Mouse (Mus musculus): ENCODE measurements around the gene Dhx33. TPM values are rescaled to one million over a fixed set of nuclear protein-coding genes. Genes with fewer than 3 reads are reported as not detected.

Dhx33 gene
- polyA plus RNA-seq, 1 experiment, result 16.1 TPM

GRCm38 (mm10) chr11:70982030-70982429, 22.2 kb downstream of the Dhx33 start:
- peak overlapping the region; percentile 55 for H3K4me3 ChIP-seq (ENCODE audit: control insufficient read depth, low read depth, low read length)
- TF ChIP-seq POLR2A (IDR thresholded peaks at IDR 0.05; ENCODE audit: control insufficient read depth, low read depth, low read length) (no peak), CTCF (IDR thresholded peaks at IDR 0.05; ENCODE audit: control insufficient read depth, insufficient read depth, insufficient replicate concordance, low read depth, low read length) (no peak)
- no peaks in the 10 kb centered on the region for H3K27me3 ChIP-seq (ENCODE audit: control insufficient read depth, insufficient read depth, low read length)
- peaks cover 2% of the 10 kb centered on the region; the same call in 1 of the 2 replicates for H3K36me3 ChIP-seq (ENCODE audit: control insufficient read depth, insufficient read depth, low read length)
- peaks cover 7% of the 10 kb centered on the region for H3K4me1 ChIP-seq (ENCODE audit: control insufficient read depth, insufficient read depth, low read length)
- no peak overlapping the region for H3K27ac ChIP-seq (ENCODE audit: control insufficient read depth, insufficient read depth, low read depth, low read length)

DNA sequence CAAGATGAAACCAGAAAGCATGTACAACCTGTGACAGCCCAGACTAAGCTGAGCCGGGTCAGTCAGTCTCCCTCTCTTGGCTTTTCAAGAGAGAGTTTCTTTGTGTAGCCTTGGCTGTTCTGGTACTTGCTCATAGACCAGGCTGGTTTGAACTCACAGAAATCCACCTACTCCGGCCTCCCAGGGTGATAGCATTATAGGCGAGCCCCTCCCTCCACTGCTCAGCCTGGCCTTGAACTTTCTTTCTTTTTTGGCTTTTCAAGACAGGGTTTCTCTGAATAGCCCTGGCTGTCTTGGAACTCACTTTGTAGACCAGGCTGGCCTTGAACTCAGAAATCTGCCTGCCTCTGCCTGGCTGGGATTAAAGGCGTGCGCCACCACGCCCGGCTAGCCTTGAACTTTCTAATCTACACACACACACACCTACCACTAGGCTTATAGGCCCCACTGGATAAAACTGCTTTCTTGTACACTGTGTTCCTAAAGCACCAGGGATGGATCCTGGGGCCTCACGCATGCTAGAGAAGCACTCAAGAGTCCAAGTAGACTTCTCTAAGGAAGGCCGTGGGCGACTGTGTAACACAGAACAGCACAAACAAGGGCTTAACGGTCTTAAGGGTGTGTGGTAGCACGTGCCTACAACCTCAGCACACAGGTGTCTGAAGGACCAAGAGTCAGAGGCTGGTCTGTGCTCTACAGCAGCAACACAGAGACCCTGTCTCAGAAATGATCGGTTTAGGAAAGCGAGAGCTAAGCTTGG, 23.3 kb downstream of the Dhx33 start:
- H3K4me3 ChIP-seq (ENCODE audit: control insufficient read depth, low read depth, low read length), result no peak overlapping the region
- H3K27me3 ChIP-seq (ENCODE audit: control insufficient read depth, insufficient read depth, low read length), result no peaks in the 10 kb centered on the region
- TF ChIP-seq CTCF (IDR thresholded peaks at IDR 0.05; ENCODE audit: control insufficient read depth, insufficient read depth, insufficient replicate concordance, low read depth, low read length) (no peak), POLR2A (IDR thresholded peaks at IDR 0.05; ENCODE audit: control insufficient read depth, low read depth, low read length) (no peak)
- H3K4me1 ChIP-seq (ENCODE audit: control insufficient read depth, insufficient read depth, low read length), result peaks cover 7% of the 10 kb centered on the region
- no peak overlapping the region for H3K27ac ChIP-seq (ENCODE audit: control insufficient read depth, insufficient read depth, low read depth, low read length)
- H3K36me3 ChIP-seq (ENCODE audit: control insufficient read depth, insufficient read depth, low read length), result peaks cover 2% of the 10 kb centered on the region; the same call in 1 of the 2 replicates

- Histone ChIP-seq H3K4me1 (ENCODE audit: control insufficient read depth, insufficient read depth, low read length) (peaks cover 7% of the 10 kb centered on the region), H3K27me3 (ENCODE audit: control insufficient read depth, insufficient read depth, low read length) (no peaks in the 10 kb centered on the region), H3K4me3 (ENCODE audit: control insufficient read depth, low read depth, low read length) (no peak overlapping the region), H3K36me3 (ENCODE audit: control insufficient read depth, insufficient read depth, low read length) (peaks cover 2% of the 10 kb centered on the region; the same call in 1 of the 2 replicates), H3K27ac (ENCODE audit: control insufficient read depth, insufficient read depth, low read depth, low read length) (no peak overlapping the region)
- TF ChIP-seq POLR2A (IDR thresholded peaks at IDR 0.05; ENCODE audit: control insufficient read depth, low read depth, low read length) (no peak), CTCF (IDR thresholded peaks at IDR 0.05; ENCODE audit: control insufficient read depth, insufficient read depth, insufficient replicate concordance, low read depth, low read length) (no peak)
Observed at GRCm38 (mm10) chr11:70980232-70980631, 24.0 kb downstream of the Dhx33 start.

GRCm38 (mm10) chr11:70977293-70977692, 26.9 kb downstream of the Dhx33 start:
- peaks cover 5% of the 10 kb centered on the region for H3K4me1 ChIP-seq (ENCODE audit: control insufficient read depth, insufficient read depth, low read length)
- no peak overlapping the region for H3K27ac ChIP-seq (ENCODE audit: control insufficient read depth, insufficient read depth, low read depth, low read length)
- no peaks in the 10 kb centered on the region for H3K27me3 ChIP-seq (ENCODE audit: control insufficient read depth, insufficient read depth, low read length)
- H3K4me3 ChIP-seq (ENCODE audit: control insufficient read depth, low read depth, low read length), result no peak overlapping the region
- H3K36me3 ChIP-seq (ENCODE audit: control insufficient read depth, insufficient read depth, low read length), result peaks cover 2% of the 10 kb centered on the region; the same call in 1 of the 2 replicates
- TF ChIP-seq POLR2A (IDR thresholded peaks at IDR 0.05; ENCODE audit: control insufficient read depth, low read depth, low read length), result no peak
- no peak for TF ChIP-seq CTCF (IDR thresholded peaks at IDR 0.05; ENCODE audit: control insufficient read depth, insufficient read depth, insufficient replicate concordance, low read depth, low read length)

- no peak overlapping the region for H3K27ac ChIP-seq (ENCODE audit: control insufficient read depth, insufficient read depth, low read depth, low read length)
- no peak overlapping the region for H3K4me3 ChIP-seq (ENCODE audit: control insufficient read depth, low read depth, low read length)
- no peaks in the 10 kb centered on the region for H3K27me3 ChIP-seq (ENCODE audit: control insufficient read depth, insufficient read depth, low read length)
- H3K36me3 ChIP-seq (ENCODE audit: control insufficient read depth, insufficient read depth, low read length), result peaks cover 2% of the 10 kb centered on the region; the same call in 1 of the 2 replicates
- no peaks in the 10 kb centered on the region; the same call in none of the 2 replicates for H3K4me1 ChIP-seq (ENCODE audit: control insufficient read depth, insufficient read depth, low read length)
- TF ChIP-seq POLR2A (IDR thresholded peaks at IDR 0.05; ENCODE audit: control insufficient read depth, low read depth, low read length) (no peak), CTCF (IDR thresholded peaks at IDR 0.05; ENCODE audit: control insufficient read depth, insufficient read depth, insufficient replicate concordance, low read depth, low read length) (no peak)
Observed at GRCm38 (mm10) chr11:70975193-70975592, 29.0 kb downstream of the Dhx33 start.

DNA sequence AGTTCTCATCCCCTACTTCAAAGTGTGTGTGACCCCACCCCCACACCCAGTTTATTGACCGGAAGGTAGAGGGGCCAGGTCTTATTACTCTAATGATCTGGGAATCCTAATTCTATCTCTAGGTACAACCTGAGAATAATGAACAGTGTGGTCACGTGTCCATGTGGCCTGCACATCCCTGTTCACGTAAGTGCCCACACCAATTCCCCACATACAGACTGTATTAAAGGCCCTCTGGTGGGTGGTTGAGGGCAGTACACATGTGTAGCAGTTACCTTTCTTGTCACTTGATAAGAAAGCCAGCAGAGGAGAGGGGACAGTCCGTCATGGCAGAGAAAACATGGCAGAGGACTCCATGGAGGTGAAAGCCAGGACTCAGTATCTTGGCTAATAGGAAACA, 30.3 kb downstream of the Dhx33 start:
- Histone ChIP-seq H3K4me1 (ENCODE audit: control insufficient read depth, insufficient read depth, low read length) (peaks cover 2% of the 10 kb centered on the region), H3K27me3 (ENCODE audit: control insufficient read depth, insufficient read depth, low read length) (no peaks in the 10 kb centered on the region), H3K36me3 (ENCODE audit: control insufficient read depth, insufficient read depth, low read length) (peaks cover 2% of the 10 kb centered on the region; the same call in 1 of the 2 replicates), H3K4me3 (ENCODE audit: control insufficient read depth, low read depth, low read length) (no peak overlapping the region), H3K27ac (ENCODE audit: control insufficient read depth, insufficient read depth, low read depth, low read length) (no peak overlapping the region)
- no peak for TF ChIP-seq POLR2A (IDR thresholded peaks at IDR 0.05; ENCODE audit: control insufficient read depth, low read depth, low read length)
- TF ChIP-seq CTCF (IDR thresholded peaks at IDR 0.05; ENCODE audit: control insufficient read depth, insufficient read depth, insufficient replicate concordance, low read depth, low read length), result no peak

GRCm38 (mm10) chr11:70972586-70972985, 31.7 kb downstream of the Dhx33 start:
- TF ChIP-seq POLR2A (IDR thresholded peaks at IDR 0.05; ENCODE audit: control insufficient read depth, low read depth, low read length), result no peak
- Histone ChIP-seq H3K4me3 (ENCODE audit: control insufficient read depth, low read depth, low read length) (peak overlapping the region; percentile 58), H3K27ac (ENCODE audit: control insufficient read depth, insufficient read depth, low read depth, low read length) (no peak overlapping the region), H3K36me3 (ENCODE audit: control insufficient read depth, insufficient read depth, low read length) (peaks cover 2% of the 10 kb centered on the region; the same call in 1 of the 2 replicates), H3K4me1 (ENCODE audit: control insufficient read depth, insufficient read depth, low read length) (peaks cover 4% of the 10 kb centered on the region), H3K27me3 (ENCODE audit: control insufficient read depth, insufficient read depth, low read length) (no peaks in the 10 kb centered on the region)

Measured in testis, adult 2 months (tissue).